Mouse (Mus musculus): Measurements from ENCODE around the gene Rccd1. TPM values are rescaled to one million over a fixed set of nuclear protein-coding genes. Genes with fewer than 3 reads are reported as not detected.
A peak's percentile ranks its signal among the peaks of the same experiment; 100 is the strongest.
"Not testable (repeated sequence)": the region's sequence is repeated elsewhere in the genome, so short reads cannot be mapped to it uniquely, and the experiment has no call there.

Gene Rccd1
- polyA plus RNA-seq, 1 experiment from 2014 or later = 10.3 TPM

DNA sequence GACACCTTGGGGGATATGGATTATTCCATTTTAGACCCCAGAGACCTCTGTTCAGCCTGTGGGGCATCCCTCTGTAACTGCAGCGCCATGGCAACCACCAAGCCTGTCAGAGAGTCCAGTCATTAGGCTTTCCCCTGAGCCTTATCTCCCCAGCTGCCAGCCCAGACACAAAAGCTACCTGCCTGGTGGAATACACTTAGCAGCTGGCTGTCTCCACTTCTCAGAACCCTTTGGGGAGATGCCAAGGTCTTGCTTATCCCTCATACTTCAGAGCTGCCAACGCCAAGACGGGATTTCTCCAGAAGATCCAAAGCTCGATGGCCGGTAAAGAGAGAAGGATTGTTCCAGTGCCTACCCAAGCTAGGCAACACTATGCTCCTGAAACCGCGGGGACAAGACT lies 17.5 kb upstream of the Rccd1 start:
- no peaks in the 10 kb centered on the region for H3K9me3 ChIP-seq
- H3K36me3 ChIP-seq = peaks cover 17% of the 10 kb centered on the region
- 0 out of 2 replicates have a peak, but pooled peaks cover 11% of the 10 kb centered on the region for H3K27me3 ChIP-seq (ENCODE audit: insufficient read depth, poor library complexity, severe bottlenecking)
- 54% methylated on average over 7 of the region's 7 CpGs for WGBS
- no peak overlapping the region for H3K4me3 ChIP-seq
- DNase-seq (ENCODE audit: low spot score) = no peak
- peaks cover 44% of the 10 kb centered on the region for H3K4me1 ChIP-seq
- no peak overlapping the region for H3K27ac ChIP-seq

DNA sequence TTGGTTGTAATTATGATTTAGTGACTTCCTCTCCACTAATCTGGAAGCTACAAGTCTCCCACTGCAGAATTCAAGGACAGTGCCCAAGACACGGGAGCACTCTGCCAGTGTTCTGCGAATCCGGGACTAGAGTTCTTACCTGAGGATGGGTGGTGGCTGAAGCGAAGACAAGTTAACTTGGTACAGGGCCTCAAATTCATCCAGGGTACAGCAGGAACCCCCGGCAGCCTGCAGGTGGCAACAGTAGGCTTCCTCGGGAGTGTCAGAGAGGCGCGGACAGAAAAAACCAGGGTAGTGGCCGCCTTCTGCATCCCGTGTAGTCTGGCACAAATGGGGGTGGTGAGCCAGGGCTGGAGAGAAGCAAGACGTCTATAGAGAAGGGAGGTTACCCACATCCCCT lies 16.5 kb upstream of the Rccd1 start, which contains the start of gene Unc45a:
TSS of gene Unc45a (minus strand) at position 213 of the 400 bp plus-strand sequence.
- Histone ChIP-seq H3K9me3 (no peaks in the 10 kb centered on the region), H3K27ac (peak within 1 kb of the TSS; percentile 90), H3K4me1 (peaks cover 40% of the 10 kb centered on the region), H3K4me3 (peak within 1 kb of the TSS; percentile 67), H3K36me3 (peaks cover 27% of the 10 kb centered on the region), H3K27me3 (ENCODE audit: insufficient read depth, poor library complexity, severe bottlenecking) (0 out of 2 replicates have a peak, but pooled peaks cover 11% of the 10 kb centered on the region)
- peak; percentile 92 for DNase-seq (ENCODE audit: low spot score)
- WGBS = 3% methylated on average over 11 of the region's 11 CpGs

DNA sequence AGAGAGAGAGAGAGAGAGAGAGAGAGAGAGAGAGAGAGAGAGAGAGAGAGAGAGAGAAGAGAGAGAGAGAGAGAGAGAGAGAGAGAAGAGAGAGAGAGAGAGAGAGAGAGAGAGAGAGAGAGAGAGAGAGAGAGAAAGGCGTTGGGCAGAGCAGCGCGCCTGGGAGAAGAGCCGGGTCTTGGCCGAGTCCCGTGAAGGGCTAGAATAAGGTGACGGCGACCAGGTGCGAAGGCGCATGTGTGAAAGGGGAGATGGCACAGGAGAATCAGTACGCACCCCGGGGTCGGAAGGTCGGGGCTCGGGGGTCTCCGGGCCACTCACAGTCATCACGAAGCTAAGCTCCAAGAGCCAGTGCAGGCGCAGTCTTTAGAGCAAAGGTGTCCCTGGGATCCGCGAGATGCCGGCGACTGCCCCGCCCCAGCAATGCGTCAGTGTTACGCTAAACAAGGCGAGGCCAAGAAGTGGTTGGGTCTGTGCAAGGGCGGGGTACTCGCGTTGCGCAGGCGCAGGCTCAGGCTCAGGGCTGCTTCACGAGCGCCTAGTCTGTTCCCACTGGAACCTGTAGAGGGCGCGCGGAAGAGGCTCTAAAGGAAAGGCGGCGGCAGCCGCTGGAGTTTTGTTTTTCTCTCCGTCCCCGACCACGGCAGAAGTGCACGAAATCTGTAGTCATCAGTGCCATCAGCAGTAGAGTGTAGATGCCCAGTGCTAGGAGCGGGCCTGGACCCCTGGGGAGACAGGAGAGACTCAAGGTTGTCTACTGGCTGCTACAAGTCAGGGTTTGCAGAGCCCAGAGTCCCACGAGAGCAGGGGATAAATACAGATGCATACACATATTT lies 15.8 kb upstream of the Rccd1 start:
- Histone ChIP-seq H3K27ac (peak overlapping the region; percentile 90), H3K36me3 (peaks cover 30% of the 10 kb centered on the region), H3K4me1 (peaks cover 44% of the 10 kb centered on the region), H3K27me3 (ENCODE audit: insufficient read depth, poor library complexity, severe bottlenecking) (0 out of 2 replicates have a peak, but pooled peaks cover 11% of the 10 kb centered on the region), H3K9me3 (no peaks in the 10 kb centered on the region), H3K4me3 (peak overlapping the region; percentile 67)
- peak; percentile 99 for DNase-seq (ENCODE audit: low spot score)
- under 1% methylated on average over 45 of the region's 45 CpGs for WGBS

- Histone ChIP-seq H3K27me3 (ENCODE audit: insufficient read depth, poor library complexity, severe bottlenecking) (0 out of 2 replicates have a peak, but pooled peaks cover 11% of the 10 kb centered on the region), H3K4me1 (peaks cover 44% of the 10 kb centered on the region), H3K27ac (peak overlapping the region; percentile 90), H3K9me3 (no peaks in the 10 kb centered on the region), H3K36me3 (peaks cover 37% of the 10 kb centered on the region), H3K4me3 (peak overlapping the region; percentile 67)
- WGBS = 9% methylated on average over 17 of the region's 17 CpGs
- DNase-seq (ENCODE audit: low spot score) = no peak
Observed at GRCm38 (mm10) chr7:80339371-80339770, 15.1 kb upstream of the Rccd1 start.

GRCm38 (mm10) chr7:80336932-80337331 lies 12.7 kb upstream of the Rccd1 start:
- Histone ChIP-seq H3K4me3 (no peak overlapping the region), H3K27ac (no peak overlapping the region), H3K4me1 (peaks cover 30% of the 10 kb centered on the region), H3K27me3 (ENCODE audit: insufficient read depth, poor library complexity, severe bottlenecking) (0 out of 2 replicates have a peak, but pooled peaks cover 10% of the 10 kb centered on the region), H3K36me3 (peaks cover 61% of the 10 kb centered on the region), H3K9me3 (no peaks in the 10 kb centered on the region; the same call in 1 of the 2 replicates)
- 87% methylated on average over 3 of the region's 3 CpGs for WGBS
- no peak for DNase-seq (ENCODE audit: low spot score)

- peaks cover 20% of the 10 kb centered on the region for H3K4me1 ChIP-seq
- no peak overlapping the region for H3K4me3 ChIP-seq
- no peaks in the 10 kb centered on the region for H3K27me3 ChIP-seq (ENCODE audit: insufficient read depth, poor library complexity, severe bottlenecking)
- no peak for DNase-seq (ENCODE audit: low spot score)
- H3K36me3 ChIP-seq = peaks cover 82% of the 10 kb centered on the region
- no peaks in the 10 kb centered on the region; the same call in 1 of the 2 replicates for H3K9me3 ChIP-seq
- WGBS = 84% methylated on average over 4 of the region's 4 CpGs
- H3K27ac ChIP-seq = no peak overlapping the region
Observed at GRCm38 (mm10) chr7:80334848-80335247, 10.6 kb upstream of the Rccd1 start.

DNA sequence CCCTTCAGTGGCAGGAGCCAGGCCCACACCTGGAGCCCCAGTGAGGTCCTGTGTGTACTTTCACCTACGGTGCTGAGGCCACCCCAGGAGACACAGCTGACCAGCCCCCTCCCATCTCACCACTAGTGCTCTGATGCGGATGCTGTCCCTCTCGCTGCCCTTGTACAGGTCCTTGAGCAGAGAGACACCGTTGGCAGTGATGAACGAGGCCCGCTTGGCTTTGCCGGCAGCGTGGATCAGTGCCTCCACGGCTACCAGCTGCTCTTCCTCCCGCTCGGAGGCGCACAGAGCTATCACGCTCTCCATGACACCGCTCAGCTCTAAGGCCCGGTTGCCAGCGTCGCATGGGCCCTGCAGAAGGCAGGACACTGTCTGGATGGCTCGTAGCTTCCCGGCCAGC lies 7.2 kb upstream of the Rccd1 start:
- peaks cover 8% of the 10 kb centered on the region; the same call in 1 of the 2 replicates for H3K4me1 ChIP-seq
- no peaks in the 10 kb centered on the region for H3K27me3 ChIP-seq (ENCODE audit: insufficient read depth, poor library complexity, severe bottlenecking)
- WGBS = 90% methylated on average over 19 of the region's 19 CpGs
- H3K9me3 ChIP-seq = no peaks in the 10 kb centered on the region; the same call in 1 of the 2 replicates
- peaks cover 100% of the 10 kb centered on the region for H3K36me3 ChIP-seq
- no peak overlapping the region for H3K4me3 ChIP-seq
- DNase-seq (ENCODE audit: low spot score) = no peak
- no peak overlapping the region for H3K27ac ChIP-seq

DNA sequence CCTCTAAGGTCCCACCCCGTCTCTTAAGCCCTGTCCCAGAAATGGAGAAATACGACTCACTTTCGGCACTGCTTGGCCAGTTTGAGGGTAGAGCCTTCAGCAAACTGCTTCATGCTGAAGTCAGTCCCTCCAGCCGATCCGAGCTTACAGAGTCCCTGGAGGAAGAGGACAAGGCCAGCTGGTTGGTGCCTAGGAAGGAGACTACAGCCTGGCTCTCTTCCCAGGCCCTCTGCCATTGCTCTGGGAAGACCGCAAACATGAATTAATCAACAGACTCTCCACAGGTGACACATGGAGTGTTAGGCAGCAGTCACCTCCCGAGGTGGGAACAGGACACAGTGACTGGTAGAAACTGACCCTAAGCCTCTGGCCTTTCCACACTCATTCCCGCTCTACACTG lies 6.0 kb upstream of the Rccd1 start:
- Histone ChIP-seq H3K27me3 (ENCODE audit: insufficient read depth, poor library complexity, severe bottlenecking) (no peaks in the 10 kb centered on the region), H3K9me3 (no peaks in the 10 kb centered on the region; the same call in 1 of the 2 replicates), H3K4me3 (no peak overlapping the region), H3K36me3 (peaks cover 100% of the 10 kb centered on the region), H3K4me1 (peaks cover 7% of the 10 kb centered on the region; the same call in 1 of the 2 replicates), H3K27ac (no peak overlapping the region)
- DNase-seq (ENCODE audit: low spot score) = no peak
- 90% methylated on average over 8 of the region's 8 CpGs for WGBS

DNA sequence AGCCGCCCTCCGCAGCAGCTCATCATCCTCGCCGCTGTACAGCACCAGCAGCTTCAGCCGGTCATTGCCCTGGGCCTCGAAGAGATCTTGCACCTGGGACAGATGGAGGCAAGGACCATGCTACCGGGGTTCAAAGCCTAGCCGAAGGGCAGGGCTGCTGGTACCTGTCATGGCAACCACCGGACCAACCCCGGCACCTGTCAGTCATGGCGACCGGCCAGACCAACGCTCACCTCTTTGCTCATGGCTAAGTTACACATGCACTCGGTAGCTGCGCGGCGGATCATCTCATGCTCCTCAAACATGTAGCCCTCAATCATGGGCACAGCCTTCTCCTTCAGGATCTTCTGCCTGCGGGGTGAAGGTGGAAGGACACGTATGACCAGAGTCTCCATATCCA lies 1.8 kb upstream of the Rccd1 start:
- no peak overlapping the region for H3K27ac ChIP-seq
- WGBS = 93% methylated on average over 19 of the region's 19 CpGs
- H3K36me3 ChIP-seq = peaks cover 63% of the 10 kb centered on the region
- no peak for DNase-seq (ENCODE audit: low spot score)
- no peaks in the 10 kb centered on the region for H3K27me3 ChIP-seq (ENCODE audit: insufficient read depth, poor library complexity, severe bottlenecking)
- no peaks in the 10 kb centered on the region for H3K9me3 ChIP-seq
- H3K4me1 ChIP-seq = peaks cover 11% of the 10 kb centered on the region
- no peak overlapping the region for H3K4me3 ChIP-seq

GRCm38 (mm10) chr7:80325292-80325868 lies 1.1 kb upstream of the Rccd1 start:
- no peaks in the 10 kb centered on the region for H3K27me3 ChIP-seq (ENCODE audit: insufficient read depth, poor library complexity, severe bottlenecking)
- H3K4me3 ChIP-seq = no peak overlapping the region
- no peaks in the 10 kb centered on the region for H3K9me3 ChIP-seq
- H3K27ac ChIP-seq = peak overlapping the region; percentile 53
- 95% methylated on average over 16 of the region's 16 CpGs for WGBS
- no peak for DNase-seq (ENCODE audit: low spot score)
- H3K36me3 ChIP-seq = peaks cover 63% of the 10 kb centered on the region
- peaks cover 15% of the 10 kb centered on the region for H3K4me1 ChIP-seq

DNA sequence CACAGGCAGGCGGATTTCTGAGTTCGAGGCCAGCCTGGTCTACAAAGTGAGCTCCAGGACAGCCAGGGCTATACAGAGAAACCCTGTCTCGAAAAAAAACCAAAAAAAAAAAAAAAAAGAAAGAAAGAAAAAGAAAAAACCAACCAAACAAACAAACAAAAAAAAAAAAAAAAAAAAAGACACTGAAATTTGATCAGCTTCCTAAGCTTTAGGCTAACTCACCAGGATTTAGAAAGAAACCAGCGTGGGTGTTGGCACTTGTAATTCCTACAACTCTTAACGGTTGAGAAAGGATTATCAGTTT lies 514 bp upstream of the Rccd1 start:
- 36% methylated on average over 4 of the region's 5 CpGs for WGBS
- H3K4me1 ChIP-seq = peaks cover 21% of the 10 kb centered on the region
- H3K27me3 ChIP-seq (ENCODE audit: insufficient read depth, poor library complexity, severe bottlenecking); H3K4me3 ChIP-seq; H3K9me3 ChIP-seq; DNase-seq (ENCODE audit: low spot score): not testable (repeated sequence)
- peaks cover 62% of the 10 kb centered on the region for H3K36me3 ChIP-seq
- peak overlapping the region; percentile 53 for H3K27ac ChIP-seq

DNA sequence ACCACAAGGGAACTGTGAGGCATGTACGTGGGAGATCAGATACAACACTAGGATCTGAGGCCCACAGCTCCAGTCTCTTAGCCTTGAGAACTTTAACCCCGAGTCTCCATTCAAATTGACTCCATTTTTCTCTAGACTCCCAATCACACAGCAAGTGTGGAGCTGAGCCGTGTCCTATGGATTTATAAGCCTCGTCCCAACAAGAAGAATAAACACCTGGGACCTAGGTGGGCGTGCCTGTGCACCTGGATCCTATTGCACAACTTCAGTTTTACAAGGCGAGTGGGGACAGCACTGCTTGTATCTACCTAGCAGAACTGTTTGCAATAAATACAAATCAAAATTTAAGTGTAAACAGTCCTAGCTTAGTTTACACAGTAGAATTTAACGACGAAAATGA lies 918 bp downstream of the Rccd1 start:
- Histone ChIP-seq H3K27ac (peak overlapping the region; percentile 90), H3K36me3 (peaks cover 61% of the 10 kb centered on the region), H3K9me3 (no peaks in the 10 kb centered on the region), H3K4me3 (peak overlapping the region; percentile 75), H3K27me3 (ENCODE audit: insufficient read depth, poor library complexity, severe bottlenecking) (no peaks in the 10 kb centered on the region), H3K4me1 (peaks cover 32% of the 10 kb centered on the region)
- DNase-seq (ENCODE audit: low spot score) = no peak
- WGBS = 19% methylated on average over 8 of the region's 8 CpGs

GRCm38 (mm10) chr7:80319846-80320496 lies 4.3 kb downstream of the Rccd1 start:
- DNase-seq (ENCODE audit: low spot score) = no peak
- WGBS = 77% methylated on average over 19 of the region's 19 CpGs
- Histone ChIP-seq H3K27me3 (ENCODE audit: insufficient read depth, poor library complexity, severe bottlenecking) (no peaks in the 10 kb centered on the region), H3K36me3 (peaks cover 55% of the 10 kb centered on the region), H3K4me3 (no peak overlapping the region), H3K4me1 (peaks cover 32% of the 10 kb centered on the region), H3K9me3 (no peaks in the 10 kb centered on the region), H3K27ac (peak overlapping the region; percentile 56; the same call in 1 of the 2 replicates)
